Mouse (Mus musculus): ENCODE measurements around the gene 1810030O07Rik.
"Not testable (repeated sequence)": the region's sequence is repeated elsewhere in the genome, so short reads cannot be mapped to it uniquely, and the experiment has no call there.

1810030O07Rik gene

DNA sequence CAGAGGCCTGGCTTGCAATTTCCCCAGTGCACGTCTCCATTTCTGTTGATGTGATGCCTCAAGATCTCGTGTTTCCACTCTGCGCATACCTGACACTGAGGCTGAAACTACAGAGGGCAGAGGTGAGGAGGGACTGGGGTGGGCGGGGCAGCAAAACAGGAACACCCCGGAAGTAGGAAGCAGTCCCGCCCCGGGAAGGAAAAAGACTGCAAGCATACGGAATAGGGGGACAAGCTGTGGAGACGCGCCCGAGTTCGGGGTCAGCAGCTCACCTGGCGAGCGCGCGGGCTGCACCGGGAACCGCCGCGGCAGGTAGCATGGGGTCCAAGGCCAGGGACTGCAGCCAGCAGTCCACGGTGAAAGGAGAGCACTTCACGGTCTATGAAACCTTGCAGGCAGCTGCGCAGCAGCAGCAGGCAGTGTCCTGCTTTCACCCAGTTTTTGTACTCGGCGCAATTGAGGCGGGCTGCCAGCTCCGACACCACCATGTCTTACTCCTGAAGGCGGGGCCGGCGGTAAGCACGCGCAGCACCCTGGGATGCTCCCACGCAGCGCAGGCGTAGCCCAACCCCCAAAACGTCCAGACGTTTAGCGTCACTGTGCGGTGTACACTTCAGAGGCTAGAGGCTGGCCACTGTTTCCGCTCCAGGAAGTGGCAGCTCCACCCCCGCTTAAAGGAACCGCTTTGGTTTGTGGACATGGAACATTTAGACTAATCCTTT, at the start of gene 1810030O07Rik:
Gene 1810030O07Rik (minus strand): TSS at position 615 of the 722 bp plus-strand sequence.
- DNase-seq (ENCODE audit: extremely low read depth, insufficient read length, low spot score): peak; percentile 89

DNA sequence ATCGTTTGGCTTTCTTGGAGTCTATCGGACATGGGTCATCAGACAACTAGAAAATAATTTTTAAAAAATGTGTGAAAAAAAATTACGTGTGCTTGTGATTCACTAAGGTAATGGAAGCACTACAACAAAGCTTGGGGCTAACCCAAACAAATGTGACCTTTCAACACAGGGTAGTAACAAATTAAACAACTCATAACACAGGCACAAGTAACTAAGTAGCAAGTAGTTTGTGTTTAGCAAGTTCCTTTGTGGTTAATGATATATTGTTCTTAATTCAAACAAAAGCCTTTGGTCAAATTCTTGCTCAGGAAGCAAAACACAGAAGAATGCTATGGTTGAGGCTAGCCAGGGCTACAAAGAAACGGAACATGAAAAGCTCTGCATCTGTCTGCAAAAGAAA, 42.6 kb upstream of the 1810030O07Rik start:
- no peak for DNase-seq (ENCODE audit: extremely low read depth, insufficient read length, low spot score)

GRCm38 (mm10) chrX:12713796-12714195, 40.3 kb upstream of the 1810030O07Rik start:
- no peak for DNase-seq (ENCODE audit: extremely low read depth, insufficient read length, low spot score)

- no peak for DNase-seq (ENCODE audit: extremely low read depth, insufficient read length, low spot score)
Observed at GRCm38 (mm10) chrX:12686910-12687309, 13.4 kb upstream of the 1810030O07Rik start.

- no peak for DNase-seq (ENCODE audit: extremely low read depth, insufficient read length, low spot score)
Observed at GRCm38 (mm10) chrX:12686071-12686470, 12.6 kb upstream of the 1810030O07Rik start.

GRCm38 (mm10) chrX:12677396-12677795, 3.9 kb upstream of the 1810030O07Rik start:
- DNase-seq (ENCODE audit: extremely low read depth, insufficient read length, low spot score): no peak

DNA sequence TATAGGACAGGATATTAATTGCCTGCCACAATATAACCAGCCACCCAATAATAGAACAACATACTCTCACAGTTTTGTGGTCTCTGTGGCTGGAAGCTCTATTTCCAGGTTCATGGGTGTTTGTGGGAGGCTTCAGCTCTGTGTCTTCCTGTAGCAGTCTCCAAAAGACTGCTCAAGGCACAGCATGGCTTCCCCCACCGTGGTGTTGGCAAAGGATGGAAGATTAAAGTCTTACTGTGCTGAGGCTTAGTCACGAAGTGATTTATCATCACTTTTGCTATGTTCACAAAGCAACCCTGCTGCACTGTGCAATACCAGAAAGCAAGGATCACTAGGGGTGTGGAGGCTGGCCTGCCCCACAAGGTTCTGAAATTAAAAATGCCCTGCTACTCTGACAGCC, 19.6 kb downstream of the 1810030O07Rik start:
- DNase-seq (ENCODE audit: extremely low read depth, insufficient read length, low spot score): no peak

- no peak for DNase-seq (ENCODE audit: extremely low read depth, insufficient read length, low spot score)
Observed at GRCm38 (mm10) chrX:12651906-12652305, 21.6 kb downstream of the 1810030O07Rik start.

- DNase-seq (ENCODE audit: extremely low read depth, insufficient read length, low spot score): no peak
Observed at GRCm38 (mm10) chrX:12645531-12646304, 27.8 kb downstream of the 1810030O07Rik start.

- DNase-seq (ENCODE audit: extremely low read depth, insufficient read length, low spot score): no peak
Observed at GRCm38 (mm10) chrX:12644976-12645375, 28.5 kb downstream of the 1810030O07Rik start.

- no peak for DNase-seq (ENCODE audit: extremely low read depth, insufficient read length, low spot score)
Observed at GRCm38 (mm10) chrX:12625131-12625530, 48.3 kb downstream of the 1810030O07Rik start.

- DNase-seq (ENCODE audit: extremely low read depth, insufficient read length, low spot score): not testable (repeated sequence)
Observed at GRCm38 (mm10) chrX:12612360-12612759, 61.1 kb downstream of the 1810030O07Rik start.

DNA sequence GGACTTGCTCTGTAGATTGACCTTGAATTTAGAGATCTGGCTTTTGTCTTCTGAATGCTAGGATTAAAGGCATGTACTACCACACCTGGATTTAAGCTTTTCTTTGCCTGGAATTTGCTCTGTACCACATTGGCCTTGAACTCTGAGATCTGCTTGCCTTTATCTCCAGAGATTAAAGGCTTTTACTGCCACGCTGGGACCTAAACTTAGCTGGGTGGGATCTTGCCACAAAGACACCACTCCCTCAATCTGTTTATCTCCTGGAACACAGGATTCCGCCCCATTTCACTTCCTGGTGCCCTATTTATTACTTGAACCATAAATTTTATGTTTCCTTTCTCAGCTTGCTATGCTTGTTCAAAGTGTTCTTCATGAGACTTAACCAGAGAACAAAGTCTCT, 62.3 kb downstream of the 1810030O07Rik start:
- DNase-seq (ENCODE audit: extremely low read depth, insufficient read length, low spot score): no peak

DNA sequence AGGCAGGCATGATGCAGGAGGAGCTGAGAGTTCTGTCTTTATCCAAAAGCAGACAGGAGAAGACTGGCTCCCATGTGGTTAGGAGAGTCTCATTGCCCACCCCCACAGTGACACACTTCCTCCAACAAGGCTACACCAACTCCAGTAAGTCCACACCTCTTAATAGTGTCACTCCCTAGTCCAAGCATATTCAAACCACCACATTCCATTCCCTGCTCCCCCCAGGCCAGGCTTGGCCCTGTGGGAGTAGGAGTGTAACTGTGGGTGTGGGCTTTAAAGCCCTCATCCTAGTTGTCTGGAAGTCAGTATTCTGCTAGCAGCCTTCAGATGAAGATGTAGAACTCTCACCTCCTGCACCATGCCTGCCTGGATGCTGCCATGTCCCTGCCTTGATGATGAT, 62.9 kb downstream of the 1810030O07Rik start:
- not testable (repeated sequence) for DNase-seq (ENCODE audit: extremely low read depth, insufficient read length, low spot score)
